Mouse (Mus musculus) thymus, adult 2 months (tissue): ENCODE measurements around the gene Fndc3b. TPM values are rescaled to one million over a fixed set of nuclear protein-coding genes. Genes with fewer than 3 reads are reported as not detected.

ENCODE experiments used
- DNase-seq: peaks from one replicate; pipeline ENCODE4 v3.0.0; 2021
- H3K27ac ChIP-seq: fragments of 200-500 bp; 2 replicates; pipeline ENCODE4 v1.5.1; 2012; ENCODE audit warnings: low read length, control low read depth; ENCODE audit not compliant: control insufficient read depth, insufficient read depth
- H3K27me3 ChIP-seq: fragments of 200-500 bp; 2 replicates; pipeline ENCODE4 v1.6.1; 2012; ENCODE audit warnings: mild to moderate bottlenecking, low read length, moderate library complexity, mixed read lengths; ENCODE audit not compliant: control insufficient read depth, insufficient read depth
- H3K36me3 ChIP-seq: fragments of 200-500 bp; 2 replicates; pipeline ENCODE4 v1.6.1; 2012; ENCODE audit warnings: mild to moderate bottlenecking, low read length, moderate library complexity; ENCODE audit not compliant: control insufficient read depth, insufficient read depth
- H3K4me1 ChIP-seq: fragments of 200-500 bp; replicated peaks from 2 replicates; pipeline ENCODE4 v1.6.1; 2012; ENCODE audit warnings: low read length; ENCODE audit not compliant: control insufficient read depth, insufficient read depth
- H3K4me3 ChIP-seq: fragments of 200-500 bp; 2 replicates; pipeline ENCODE4 v1.5.1; 2012; ENCODE audit warnings: mild to moderate bottlenecking, low read length, control low read depth, moderate library complexity; ENCODE audit not compliant: control insufficient read depth, insufficient read depth
- CTCF ChIP-seq: fragments of 200-500 bp; IDR thresholded peaks from 2 replicates; pipeline ENCODE4 v1.5.1; 2012; ENCODE audit warnings: mild to moderate bottlenecking, control low read depth, low read length, moderate library complexity, borderline replicate concordance; ENCODE audit not compliant: control insufficient read depth, poor library complexity, insufficient read depth; ENCODE audit errors: extremely low read depth
- POLR2A ChIP-seq: fragments of 200-500 bp; IDR thresholded peaks from 2 replicates; pipeline ENCODE4 v1.6.1; 2012; ENCODE audit warnings: mild to moderate bottlenecking, low read length, control low read depth, moderate library complexity; ENCODE audit not compliant: control insufficient read depth, poor library complexity, insufficient read depth; ENCODE audit errors: extremely low read depth
- WGBS: fragments of 180-500 bp; shearing (Covaris S2); methylation state at CpG from one replicate; pipeline ENCODE4 v1.1.7; 2018; 5-methylcytosine and 5-hydroxymethylcytosine counted together
- polyA plus RNA-seq: library from polyadenylated mRNA; depleted of rRNA; stranded (reverse); fragments of >200 nt; gene quantifications from 2 replicates; pipeline ENCODE4 v1.2.3, GENCODE M21; 2012

Gene Fndc3b
- polyA plus RNA-seq, 1 experiment, result 4.7 TPM

DNA sequence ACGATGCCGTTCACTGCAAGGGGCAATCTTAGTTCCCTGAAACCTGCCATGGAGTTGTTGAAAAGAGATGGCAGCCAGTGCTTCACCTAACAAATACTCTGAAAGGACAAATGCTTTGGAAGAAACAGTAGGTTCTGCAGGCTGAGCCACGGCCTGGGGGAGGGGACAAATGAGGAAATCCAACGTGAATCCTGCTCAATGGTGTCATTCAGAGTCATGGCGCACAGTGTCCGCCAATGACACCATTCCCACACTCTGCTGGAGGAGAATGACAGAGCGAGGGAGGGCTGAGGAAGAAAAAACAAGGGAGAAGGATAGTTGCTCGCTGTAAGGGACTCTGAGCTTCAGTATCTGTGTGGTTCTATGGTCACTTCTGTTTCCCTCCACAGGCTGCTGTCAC, 95.6 kb downstream of the Fndc3b start:
- Histone ChIP-seq H3K27ac (no peak overlapping the region), H3K36me3 (no peaks in the 10 kb centered on the region), H3K4me3 (no peak overlapping the region), H3K27me3 (no peaks in the 10 kb centered on the region), H3K4me1 (no peaks in the 10 kb centered on the region)
- DNase-seq, result no peak
- TF ChIP-seq POLR2A (no peak), CTCF (no peak)
- WGBS, result 91% methylated on average over 8 of the region's 8 CpGs

DNA sequence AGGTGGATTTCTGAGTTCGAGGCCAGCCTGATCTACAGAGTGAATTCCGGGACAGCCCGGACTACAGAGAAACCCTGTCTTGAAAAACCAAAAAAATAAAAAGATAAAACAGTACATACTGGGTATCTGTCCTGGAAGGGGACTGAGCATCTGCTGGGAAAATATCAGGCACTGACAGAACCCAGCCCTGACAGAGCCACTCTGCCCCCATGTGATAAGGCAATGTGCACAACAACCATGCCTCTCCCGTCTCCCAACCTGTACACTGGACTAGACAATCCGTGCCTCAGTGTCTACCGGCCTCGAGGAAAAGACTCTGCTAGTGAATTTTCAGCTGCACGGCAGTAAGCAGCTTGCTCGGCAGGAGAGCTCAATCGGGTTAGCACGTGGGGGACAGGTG, 97.3 kb downstream of the Fndc3b start:
- no peaks in the 10 kb centered on the region for H3K27me3 ChIP-seq
- no peak for DNase-seq
- H3K4me1 ChIP-seq, result no peaks in the 10 kb centered on the region
- 97% methylated on average over 11 of the region's 11 CpGs for WGBS
- no peaks in the 10 kb centered on the region for H3K36me3 ChIP-seq
- H3K4me3 ChIP-seq, result no peak overlapping the region
- TF ChIP-seq CTCF (no peak), POLR2A (no peak)
- no peak overlapping the region for H3K27ac ChIP-seq

GRCm38 (mm10) chr3:27613011-27613410, 98.1 kb downstream of the Fndc3b start:
- no peak overlapping the region for H3K27ac ChIP-seq
- no peaks in the 10 kb centered on the region for H3K4me1 ChIP-seq
- no peaks in the 10 kb centered on the region for H3K27me3 ChIP-seq
- TF ChIP-seq CTCF (no peak), POLR2A (no peak)
- no peak for DNase-seq
- H3K36me3 ChIP-seq, result no peaks in the 10 kb centered on the region
- no peak overlapping the region for H3K4me3 ChIP-seq
- WGBS, result 51% methylated on average over 4 of the region's 4 CpGs

DNA sequence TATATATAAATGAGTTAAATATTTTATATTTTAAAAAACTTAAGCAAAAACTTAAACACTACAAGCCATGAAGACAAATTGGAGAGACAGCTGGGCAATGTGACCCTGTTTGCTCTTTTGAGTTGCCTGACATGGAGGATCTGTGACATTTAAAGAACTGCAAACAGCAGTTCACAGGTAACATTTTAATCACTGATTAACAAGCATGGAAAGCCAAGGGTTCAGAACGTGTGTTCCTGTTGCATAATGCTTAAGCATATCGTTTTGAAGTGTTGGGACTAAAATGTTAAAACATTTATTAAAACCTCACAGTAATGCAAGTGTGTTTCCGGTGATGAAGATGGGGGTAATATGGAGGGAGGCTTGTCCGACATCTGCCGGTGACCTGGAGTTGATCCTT, 99.1 kb downstream of the Fndc3b start:
- 91% methylated on average over 5 of the region's 5 CpGs for WGBS
- no peak for DNase-seq
- TF ChIP-seq POLR2A, result no peak
- TF ChIP-seq CTCF, result no peak

DNA sequence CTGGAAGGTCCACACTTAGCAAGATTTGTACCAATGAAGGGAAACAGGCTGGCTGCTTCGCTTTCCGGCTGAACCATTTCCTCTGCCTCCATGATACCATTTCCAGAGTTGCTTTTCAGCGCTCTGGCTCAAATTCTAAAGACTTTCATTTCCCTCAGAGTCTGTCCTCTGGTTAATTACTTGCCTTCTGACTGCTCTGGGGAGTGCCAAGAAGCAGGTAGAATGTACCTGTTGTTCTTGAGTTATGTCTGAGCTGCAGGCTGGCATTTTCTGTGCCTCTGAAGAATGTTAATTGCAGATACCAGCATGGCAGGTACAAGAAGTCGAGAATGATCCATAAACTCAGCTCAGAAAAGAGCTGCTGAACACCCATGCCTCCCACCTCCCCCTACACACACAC, 100.6 kb downstream of the Fndc3b start:
- H3K27ac ChIP-seq, result no peak overlapping the region
- H3K4me3 ChIP-seq, result no peak overlapping the region
- no peaks in the 10 kb centered on the region for H3K27me3 ChIP-seq
- H3K36me3 ChIP-seq, result no peaks in the 10 kb centered on the region
- DNase-seq, result no peak
- TF ChIP-seq CTCF (no peak), POLR2A (no peak)
- no peaks in the 10 kb centered on the region for H3K4me1 ChIP-seq
- WGBS, result 95% methylated on average over 4 of the region's 4 CpGs

More for the DNA sequence above, 99.1 kb downstream of the Fndc3b start:
- H3K27me3 ChIP-seq, result no peaks in the 10 kb centered on the region
- no peak overlapping the region for H3K27ac ChIP-seq
- H3K4me1 ChIP-seq, result no peaks in the 10 kb centered on the region
- no peaks in the 10 kb centered on the region for H3K36me3 ChIP-seq
- H3K4me3 ChIP-seq, result no peak overlapping the region

DNA sequence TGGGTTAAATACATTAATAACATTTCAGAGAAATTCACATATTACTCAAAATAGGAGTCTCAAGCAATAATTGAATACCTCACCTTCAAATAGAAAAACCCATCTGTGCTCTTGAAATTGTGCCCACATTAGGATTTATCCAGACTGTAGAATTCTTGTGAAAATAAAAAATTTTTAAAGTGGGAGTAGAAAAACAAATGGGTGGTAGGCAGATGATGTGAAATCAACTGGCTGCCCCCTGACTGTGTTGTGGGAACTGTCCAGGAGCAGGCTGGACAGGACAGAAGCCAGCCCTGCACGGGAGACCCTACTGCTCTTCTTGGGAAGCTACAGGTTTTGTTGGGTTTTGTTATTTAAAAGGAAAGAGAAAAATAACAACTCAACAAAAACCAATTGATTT, 101.0 kb downstream of the Fndc3b start:
- 87% methylated on average over 1 of the region's 1 CpGs for WGBS
- TF ChIP-seq CTCF (no peak), POLR2A (no peak)

GRCm38 (mm10) chr3:27607796-27608151, 103.3 kb downstream of the Fndc3b start:
- Histone ChIP-seq H3K4me3 (no peak overlapping the region), H3K27ac (no peak overlapping the region), H3K27me3 (no peaks in the 10 kb centered on the region), H3K36me3 (no peaks in the 10 kb centered on the region), H3K4me1 (no peaks in the 10 kb centered on the region)
- 36% methylated on average over 7 of the region's 7 CpGs for whole genome bisulfite sequencing
- DNase-seq, result no peak
- TF ChIP-seq POLR2A (no peak), CTCF (no peak)

More for the DNA sequence above, 101.0 kb downstream of the Fndc3b start:
- no peak for DNase-seq
- H3K4me3 ChIP-seq, result no peak overlapping the region
- H3K27me3 ChIP-seq, result no peaks in the 10 kb centered on the region
- no peaks in the 10 kb centered on the region for H3K36me3 ChIP-seq
- no peaks in the 10 kb centered on the region for H3K4me1 ChIP-seq
- no peak overlapping the region for H3K27ac ChIP-seq
